Mouse (Mus musculus) adrenal gland, adult (tissue): ENCODE results near the gene Ube2s.

Experiments
- DNase-seq, 2 experiments: peaks; one replicate each; pipeline ENCODE4 v3.0.0; 2022 to 2023; ENCODE audit warnings: low spot score in 1 of 2; ENCODE audit not compliant: inconsistent age in 2 of 2

Ube2s gene

DNA sequence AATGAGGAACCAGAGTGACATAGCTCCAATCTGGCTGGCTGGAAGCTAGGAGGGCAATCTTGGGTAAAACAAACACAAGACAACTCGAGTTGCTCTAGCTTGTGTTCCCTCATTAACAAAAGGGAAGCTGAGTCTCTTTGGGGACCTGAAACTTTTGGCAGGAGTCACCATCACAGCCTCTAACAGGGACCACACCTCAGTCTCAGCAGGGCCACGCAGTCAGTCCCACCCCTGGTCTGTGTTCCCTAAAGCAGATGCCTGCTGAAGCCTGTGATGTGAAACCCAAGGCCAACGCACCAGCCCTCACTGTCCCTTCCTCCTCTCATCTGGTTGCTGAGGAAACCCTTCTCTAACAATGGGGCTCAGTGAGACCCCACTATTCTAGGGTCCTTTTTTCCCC, 30.3 kb downstream of the Ube2s start:
- no peak for DNase-seq

DNA sequence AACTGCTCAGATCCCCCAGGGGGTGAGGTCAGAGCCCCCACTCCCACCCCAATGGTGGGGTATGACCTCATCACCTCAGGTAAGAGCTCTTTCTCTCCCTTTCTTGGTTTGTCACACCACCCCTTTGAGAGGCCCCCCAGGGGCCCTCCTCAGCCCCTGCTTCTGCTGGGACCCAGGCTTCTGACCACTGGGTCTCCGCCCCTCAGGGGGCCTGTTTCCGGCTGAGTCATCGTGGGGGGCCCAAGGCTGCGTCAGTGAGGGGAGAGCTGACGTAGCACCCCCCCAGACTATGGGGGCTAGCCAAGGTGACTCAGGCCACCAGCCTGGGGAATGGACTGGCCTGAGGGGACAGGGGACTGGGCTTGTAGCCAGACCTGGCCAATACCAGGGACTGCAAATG, 32.5 kb downstream of the Ube2s start:
- DNase-seq, result no peak

GRCm38 (mm10) chr7:4777851-4778637, 34.3 kb downstream of the Ube2s start:
- DNase-seq, result no peak

- DNase-seq, result peak; percentile 59 to 77
These were observed 35.2 kb downstream of the Ube2s start for GRCm38 (mm10) chr7:4776861-4777830.

DNA sequence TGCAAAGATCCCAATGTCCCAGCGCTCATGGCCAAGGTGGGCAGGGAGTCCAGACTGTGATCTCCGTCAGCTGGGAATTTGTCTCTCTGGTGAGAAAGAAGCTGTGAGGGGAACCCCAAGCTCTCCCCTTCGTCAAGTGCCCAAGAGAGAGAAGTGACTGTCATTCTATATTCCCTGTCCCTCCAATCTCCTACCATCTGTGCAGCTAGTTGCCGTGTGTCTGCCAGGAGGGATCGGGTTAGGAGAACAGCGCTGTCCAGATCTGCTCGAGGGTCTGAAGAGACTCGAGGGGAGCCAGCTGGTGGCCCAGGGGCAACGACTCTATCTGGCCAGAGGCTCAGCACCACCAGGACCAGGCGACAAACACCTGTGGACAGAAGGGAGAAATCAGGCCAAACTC, 36.3 kb downstream of the Ube2s start:
- DNase-seq, result no peak

DNA sequence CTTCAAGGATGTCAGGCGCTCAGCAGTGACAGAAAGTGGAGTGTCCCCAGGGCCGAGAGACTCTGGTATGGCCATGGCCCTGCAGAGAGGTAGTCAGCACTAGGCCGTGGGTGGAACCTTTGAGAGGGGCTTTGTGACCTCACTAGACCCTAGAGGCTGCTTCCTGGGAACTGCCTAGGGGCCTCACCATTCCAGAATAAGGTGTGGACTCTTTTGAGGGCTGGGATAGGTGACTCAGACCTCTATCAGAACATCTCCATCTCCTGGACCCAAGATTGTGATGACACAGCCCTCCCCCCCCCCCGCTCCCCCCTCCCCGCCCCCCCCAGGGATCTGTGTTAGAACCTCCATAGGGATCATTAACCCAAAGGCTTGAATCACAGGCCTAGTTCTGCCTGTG, 41.2 kb downstream of the Ube2s start, which contains the start of gene Fam71e2:
Fam71e2 (minus strand) TSS at position 101 of the 400 bp plus-strand sequence.
- no peak for DNase-seq

DNA sequence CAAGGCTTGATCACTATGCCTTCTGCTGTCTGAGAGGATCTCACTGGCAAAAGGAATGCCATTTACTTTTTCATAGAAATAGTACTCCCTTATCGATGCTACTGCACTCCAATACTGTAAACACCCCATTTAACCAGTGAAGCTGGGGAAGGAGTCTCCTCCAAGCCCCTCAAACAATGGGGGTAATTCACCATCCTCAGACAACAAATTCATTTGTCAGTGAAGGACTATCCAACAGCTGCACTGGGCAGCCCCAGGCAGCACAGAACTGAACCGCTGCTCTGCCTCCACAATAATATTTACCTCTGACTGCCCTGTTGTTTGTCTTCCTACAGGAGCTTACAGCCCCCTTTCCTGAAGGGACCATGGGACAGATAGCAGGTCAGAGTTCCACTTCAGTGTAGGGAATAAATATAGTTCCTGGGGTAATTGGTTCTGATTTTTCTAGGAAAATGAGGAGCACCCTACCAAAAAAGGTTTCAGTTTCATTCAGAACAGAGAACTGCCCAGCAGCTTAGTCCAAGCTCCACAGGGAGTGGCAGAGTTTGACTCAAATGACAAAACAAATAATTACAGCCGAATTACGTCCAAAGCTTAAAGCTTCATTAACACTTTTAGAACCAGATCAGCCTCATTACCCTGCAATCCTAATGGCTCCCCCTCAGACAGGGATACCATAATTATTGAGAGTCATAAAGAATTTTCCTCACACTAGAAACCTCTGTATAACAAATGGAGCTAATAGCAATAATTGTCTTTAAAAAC, 47.3 kb downstream of the Ube2s start:
- DNase-seq, result no peak

GRCm38 (mm10) chr7:4759670-4760069, 52.7 kb downstream of the Ube2s start:
- DNase-seq, result no peak

- DNase-seq, result peak; percentile 70 to 84
These were observed 59.4 kb downstream of the Ube2s start, which contains the start of gene Cox6b2 for GRCm38 (mm10) chr7:4752821-4753570. Gene Cox6b2, minus strand, starts transcription at chr7:4753094.

- peak in 1 of 2 experiments; percentile 78 for DNase-seq
These were observed 60.2 kb downstream of the Ube2s start for GRCm38 (mm10) chr7:4751971-4752820.

- no peak for DNase-seq
These were observed 63.2 kb downstream of the Ube2s start for GRCm38 (mm10) chr7:4749169-4749568.

DNA sequence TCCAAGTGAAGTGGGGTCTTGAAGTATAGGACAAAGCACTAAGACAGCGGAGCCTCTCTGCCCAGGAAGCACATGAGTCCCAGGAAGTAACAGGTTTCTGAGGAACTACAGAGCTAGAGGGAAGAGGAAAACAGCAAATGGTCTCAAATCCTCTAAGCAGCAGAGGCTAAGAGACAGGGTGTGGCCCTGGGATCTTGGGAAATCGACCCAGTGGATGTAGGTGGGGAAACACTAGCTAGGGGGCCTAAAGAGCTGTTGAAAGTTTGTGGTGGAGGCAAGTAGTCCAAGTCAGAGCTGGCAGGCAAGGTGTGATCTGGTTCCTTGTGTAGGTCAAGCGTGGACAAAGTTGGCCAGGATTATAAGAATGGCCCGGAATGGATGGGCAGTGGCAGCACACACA, 64.1 kb downstream of the Ube2s start:
- no peak for DNase-seq

- no peak for DNase-seq
These were observed 65.1 kb downstream of the Ube2s start for GRCm38 (mm10) chr7:4747156-4747899.

DNA sequence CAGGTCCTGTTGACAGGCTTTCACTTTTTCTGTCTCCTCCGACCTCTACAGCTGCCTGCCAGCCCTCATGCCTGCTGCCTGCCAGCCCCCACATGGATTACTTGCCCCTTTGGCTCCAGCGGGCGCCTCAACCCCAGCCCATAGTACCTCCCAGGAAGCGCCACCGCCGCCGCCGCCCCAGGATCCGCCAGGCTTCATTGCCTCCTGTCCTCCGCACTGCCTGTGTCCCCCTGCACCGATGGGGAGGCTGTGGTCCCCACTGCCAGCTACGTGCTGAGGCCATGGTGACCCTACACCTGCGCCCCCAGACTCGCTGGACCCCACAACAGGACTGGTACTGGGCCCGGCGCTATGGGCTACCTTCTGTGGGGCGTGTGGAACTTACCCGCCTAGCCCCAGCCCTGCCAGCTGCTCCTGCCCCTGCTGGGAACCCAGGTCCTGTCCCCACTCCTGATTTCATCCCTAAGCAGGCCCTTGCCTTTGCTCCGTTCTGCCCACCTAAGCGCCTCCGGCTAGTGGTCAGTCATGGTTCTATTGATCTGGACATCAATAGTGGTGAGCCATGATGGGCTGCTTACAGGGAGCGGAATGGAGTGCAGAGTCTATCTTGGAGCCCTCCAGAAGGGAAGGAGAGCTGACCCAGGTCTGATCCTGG, 65.9 kb downstream of the Ube2s start:
- DNase-seq, result no peak

DNA sequence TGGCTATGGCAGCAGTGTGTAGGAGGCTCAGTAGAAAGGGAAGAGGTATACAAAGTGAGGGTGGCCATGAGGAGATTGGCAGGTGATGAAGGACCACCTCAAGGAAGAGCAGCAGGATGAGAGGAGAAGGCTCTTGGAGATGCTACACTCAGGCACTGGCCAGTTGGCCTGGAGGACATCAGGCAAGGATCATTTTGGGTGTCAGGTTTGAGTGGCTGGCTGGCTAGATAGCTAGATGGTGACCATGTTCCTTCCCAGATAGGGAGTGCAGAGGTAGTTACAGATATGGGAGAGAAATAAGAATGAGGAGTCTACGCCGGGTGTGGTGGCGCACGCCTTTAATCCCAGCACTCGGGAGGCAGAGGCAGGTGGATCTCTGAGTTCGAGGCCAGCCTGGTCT, 67.5 kb downstream of the Ube2s start:
- DNase-seq, result no peak
